Mouse (Mus musculus) mouse embryonic stem cell (cell line): ENCODE measurements around the gene Ppt2.

ENCODE experiments used
- in situ Hi-C, 2 experiments: fragments of 300-500 bp; cut with MboI; formaldehyde crosslinking; loops; 1 replicate in 1 of 2; 3 replicates in 1 of 2; pipeline ENCODE4 v1.14.3; 2019 to 2020; ENCODE audit warnings: low sequenced_read_pairs in 2 of 2, low pct_unique_long_range_greater_than_20kb in 1 of 2, mixed read lengths in 1 of 2; ENCODE audit not compliant: unreplicated experiment in 1 of 2

Gene Ppt2

DNA sequence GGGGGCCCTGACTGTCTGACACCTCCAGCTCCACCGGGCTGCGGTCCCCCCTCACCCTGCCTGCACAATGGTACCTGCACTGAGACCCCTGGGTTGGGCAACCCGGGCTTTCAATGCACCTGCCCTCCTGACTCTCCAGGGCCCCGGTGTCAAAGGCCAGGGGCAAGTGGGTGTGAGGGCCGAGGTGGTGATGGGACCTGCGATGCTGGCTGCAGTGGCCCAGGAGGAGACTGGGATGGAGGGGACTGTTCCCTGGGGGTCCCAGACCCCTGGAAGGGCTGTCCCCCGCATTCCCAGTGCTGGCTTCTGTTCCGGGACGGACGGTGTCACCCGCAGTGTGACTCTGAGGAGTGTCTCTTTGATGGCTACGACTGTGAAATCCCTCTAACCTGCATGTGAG, 45.8 kb downstream of the Ppt2 start:
- in situ Hi-C loops, result no loop called here

DNA sequence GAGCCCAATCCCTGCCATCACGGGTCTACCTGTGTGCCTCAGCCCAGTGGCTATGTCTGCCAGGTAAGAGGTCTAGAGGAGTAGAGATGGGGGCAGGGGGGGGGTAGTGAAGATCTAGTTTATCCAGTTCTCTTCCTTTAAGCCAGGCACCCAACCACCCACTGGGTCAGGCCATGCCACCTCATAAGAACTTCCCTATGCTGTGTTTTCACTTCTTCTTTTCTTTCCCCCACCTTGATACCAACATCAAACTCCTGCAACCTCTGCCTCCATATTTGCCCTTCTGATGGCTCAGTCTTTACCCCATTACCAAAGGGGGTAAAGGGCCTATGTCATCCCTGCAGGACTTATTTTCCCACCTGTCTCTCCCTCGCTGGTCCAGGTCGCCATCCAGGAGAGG, 50.2 kb downstream of the Ppt2 start:
- in situ Hi-C loops, result loop anchor here in 1 of 2 experiments (5.0 kb wide), 1 partner anchor 49 kb away; the partner anchor contains the start of genes Ppt2 and Prrt1

DNA sequence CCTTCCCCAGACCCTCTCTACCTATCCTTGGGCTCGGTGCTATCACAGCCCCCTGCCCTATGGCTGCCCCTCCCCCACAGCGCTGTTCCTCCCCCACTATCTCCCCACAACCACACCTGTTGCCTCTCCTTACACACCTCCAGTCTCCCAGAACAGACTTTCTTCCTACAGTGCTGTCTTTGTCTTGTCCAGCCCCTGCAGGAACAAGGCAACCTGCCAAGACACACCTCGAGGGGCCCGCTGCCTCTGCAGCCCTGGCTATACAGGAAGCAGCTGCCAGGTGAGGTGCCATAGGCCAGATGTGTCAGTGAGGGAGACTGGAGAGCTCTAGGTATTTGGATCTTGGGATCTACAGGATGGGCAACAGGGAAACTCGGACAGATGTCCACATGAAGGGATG, 51.7 kb downstream of the Ppt2 start:
- in situ Hi-C loops, result loop anchor here in 1 of 2 experiments (5.0 kb wide), 1 partner anchor 51 kb away; the partner anchor contains the start of genes Ppt2 and Prrt1

DNA sequence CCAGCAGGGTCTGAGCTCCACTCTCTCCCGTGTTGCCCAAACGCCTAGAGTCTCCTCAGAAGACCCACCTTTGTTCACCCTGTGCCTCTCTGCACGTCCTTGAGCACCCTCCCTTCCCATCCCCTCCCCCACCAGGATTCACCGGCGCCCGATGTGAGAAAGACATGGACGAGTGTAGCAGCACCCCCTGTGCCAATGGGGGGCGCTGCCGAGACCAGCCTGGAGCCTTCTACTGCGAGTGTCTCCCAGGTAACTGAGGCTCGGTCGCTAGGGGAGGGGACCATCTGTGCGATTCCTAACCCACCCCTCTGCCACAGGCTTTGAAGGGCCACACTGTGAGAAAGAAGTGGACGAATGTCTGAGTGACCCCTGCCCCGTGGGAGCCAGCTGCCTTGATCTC, 55.9 kb downstream of the Ppt2 start:
- in situ Hi-C loops, result no loop called here

DNA sequence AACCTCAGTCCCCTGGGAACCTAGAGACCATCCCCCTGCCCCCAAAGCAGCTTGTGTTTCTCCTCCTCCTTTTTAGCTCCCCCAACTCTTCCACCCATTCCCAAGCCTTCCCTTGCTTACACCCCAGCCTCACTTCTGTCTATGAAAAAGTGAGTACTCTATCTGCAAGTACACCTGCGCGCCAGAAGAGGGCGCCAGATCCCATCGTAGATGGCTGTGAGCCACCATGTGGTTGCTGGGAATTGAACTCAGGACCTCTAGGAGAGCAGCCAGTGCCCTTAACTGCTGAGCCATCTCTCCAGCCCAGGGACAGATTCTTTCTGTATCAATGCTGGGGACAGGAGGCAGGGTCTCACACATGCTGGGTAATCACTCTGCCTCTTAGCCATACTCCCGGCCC, 56.4 kb downstream of the Ppt2 start:
- in situ Hi-C loops, result no loop called here

DNA sequence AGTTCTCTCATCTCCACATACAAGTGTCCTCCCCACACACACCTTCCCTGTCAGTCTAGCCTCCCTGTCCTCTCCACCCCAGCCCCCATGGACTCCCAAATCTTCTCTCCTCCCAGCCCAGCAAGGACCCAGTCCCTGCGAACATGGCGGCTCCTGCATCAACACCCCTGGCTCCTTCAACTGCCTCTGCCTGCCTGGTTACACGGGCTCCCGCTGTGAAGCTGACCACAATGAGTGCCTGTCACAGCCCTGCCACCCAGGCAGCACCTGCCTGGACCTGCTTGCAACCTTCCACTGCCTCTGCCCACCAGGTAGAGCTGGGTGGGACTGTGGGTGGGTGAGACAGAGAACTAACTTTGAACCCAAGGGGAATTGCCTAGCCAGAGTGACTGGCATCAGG, 58.4 kb downstream of the Ppt2 start:
- in situ Hi-C loops, result no loop called here

DNA sequence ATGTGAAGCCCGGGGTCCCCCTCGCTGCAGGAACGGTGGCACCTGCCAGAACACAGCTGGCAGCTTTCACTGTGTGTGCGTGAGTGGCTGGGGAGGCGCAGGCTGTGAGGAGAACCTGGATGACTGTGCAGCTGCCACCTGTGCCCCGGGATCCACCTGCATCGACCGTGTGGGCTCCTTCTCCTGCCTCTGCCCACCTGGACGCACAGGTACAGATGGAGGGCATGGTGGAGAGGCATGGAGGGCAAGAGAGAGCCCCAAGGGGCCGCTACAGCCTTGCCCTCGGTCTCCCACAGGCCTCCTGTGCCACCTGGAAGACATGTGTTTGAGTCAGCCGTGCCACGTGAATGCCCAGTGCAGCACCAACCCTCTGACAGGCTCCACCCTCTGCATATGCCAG, 59.9 kb downstream of the Ppt2 start:
- in situ Hi-C loops, result no loop called here

GRCm38 (mm10) chr17:34567311-34567710, 61.0 kb downstream of the Ppt2 start:
- in situ Hi-C loops, result no loop called here
